Comparison of ENCODE assay signal across 10 mouse cellular contexts in the genomic region with DNA sequence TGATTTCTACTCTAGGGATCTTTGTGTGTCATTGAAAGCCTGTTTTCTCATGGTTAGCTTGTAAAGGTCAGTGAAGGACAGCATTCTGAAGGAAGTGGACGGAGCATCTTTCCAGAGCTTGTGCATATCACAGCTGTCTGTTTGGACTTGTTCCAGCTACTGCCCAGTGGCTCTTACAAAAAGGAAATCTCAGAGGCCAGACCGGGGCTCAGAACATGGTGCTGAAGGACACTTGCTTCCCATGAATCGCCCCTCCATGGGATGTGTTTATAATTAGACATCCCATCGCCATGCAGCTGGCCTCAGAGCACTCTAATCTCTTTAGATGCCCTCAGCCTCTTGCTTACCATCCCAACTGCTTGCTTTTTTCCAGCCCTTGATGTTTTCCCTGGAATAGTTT. TPM values are rescaled to one million over a fixed set of nuclear protein-coding genes. Genes with fewer than 3 reads are reported as not detected.
DNase-seq lines count a peak whose midpoint lies in the region; ATAC-seq and TF ChIP-seq lines count a peak whose summit lies in the region.
"Had no signal": no experiment of that assay in that cellular context is flagged by ENCODE, and none has a peak within 500 bp of the region (broad histone marks: within the 10 kb centered on the region; RNA-seq: fewer than 3 reads in every experiment).

No protein-coding gene starts in this region.

- no peak overlapping the region for H3K4me2 ChIP-seq in midbrain, embryonic 14.5 days (ENCODE audit: low read length)
- no peak overlapping the region for H3K4me2 ChIP-seq in midbrain, embryonic 16.5 days (ENCODE audit: low read length)
- H3K4me2 ChIP-seq in heart, postnatal 0 days (ENCODE audit: low read depth, low read length): no peak overlapping the region
- H3K4me2 ChIP-seq: liver, embryonic 13.5 days; neural tube, embryonic 13.5 days had no signal

- TF ChIP-seq EP300 in heart, postnatal 0 days (IDR thresholded peaks at IDR 0.05; ENCODE audit: low read depth): no peak

- H3K9ac ChIP-seq in midbrain, embryonic 14.5 days (replicated peaks; ENCODE audit: low read length): no peak overlapping the region
- no peak overlapping the region for H3K9ac ChIP-seq in midbrain, embryonic 16.5 days (ENCODE audit: low read depth, low read length)
- no peak overlapping the region for H3K9ac ChIP-seq in heart, postnatal 0 days (replicated peaks; ENCODE audit: low read depth, low read length)
- H3K9ac ChIP-seq: liver, embryonic 13.5 days; neural tube, embryonic 13.5 days had no signal

- no peaks in the 10 kb centered on the region for H3K9me3 ChIP-seq in midbrain, embryonic 14.5 days (ENCODE audit: control insufficient read depth, low read length)
- H3K9me3 ChIP-seq in midbrain, embryonic 16.5 days (replicated peaks; ENCODE audit: control insufficient read depth, low read length, poor library complexity, severe bottlenecking): no peaks in the 10 kb centered on the region
- no peaks in the 10 kb centered on the region for H3K9me3 ChIP-seq in heart, postnatal 0 days (replicated peaks; ENCODE audit: control insufficient read depth, low read length)
- H3K9me3 ChIP-seq: liver, embryonic 13.5 days; neural tube, embryonic 13.5 days had no signal

- no peak for ATAC-seq in midbrain, embryonic 14.5 days (ENCODE audit: low FRiP score, low TSS enrichment)
- no peak for ATAC-seq in midbrain, embryonic 16.5 days
- peak; percentile 60 for ATAC-seq in heart, postnatal 0 days (ENCODE audit: insufficient read depth, low read depth)
- ATAC-seq: Patski had no signal

- H3K4me3 ChIP-seq in midbrain, embryonic 14.5 days (replicated peaks; ENCODE audit: low read depth, low read length): no peak overlapping the region
- H3K4me3 ChIP-seq in midbrain, embryonic 16.5 days (ENCODE audit: low read depth, low read length): no peak overlapping the region
- no peak overlapping the region for H3K4me3 ChIP-seq in heart, postnatal 0 days (ENCODE audit: low read depth, low read length)
- H3K4me3 ChIP-seq: liver, embryonic 13.5 days; neural tube, embryonic 13.5 days had no signal

- no peak overlapping the region for H3K27ac ChIP-seq in midbrain, embryonic 14.5 days (replicated peaks; ENCODE audit: low read depth, low read length)
- no peak overlapping the region for H3K27ac ChIP-seq in midbrain, embryonic 16.5 days (ENCODE audit: low read length)
- H3K27ac ChIP-seq in heart, postnatal 0 days (ENCODE audit: low read depth): peak overlapping the region; percentile 58
- H3K27ac ChIP-seq: liver, embryonic 13.5 days; neural tube, embryonic 13.5 days had no signal

- no peaks in the 10 kb centered on the region for H3K4me1 ChIP-seq in midbrain, embryonic 14.5 days (ENCODE audit: control insufficient read depth, insufficient read depth, low read length)
- H3K4me1 ChIP-seq in midbrain, embryonic 16.5 days (ENCODE audit: control insufficient read depth, insufficient read depth, low read length): peaks cover 4% of the 10 kb centered on the region; the same call in 1 of the 2 replicates
- H3K4me1 ChIP-seq in heart, postnatal 0 days (ENCODE audit: control insufficient read depth, insufficient read depth): peaks cover 32% of the 10 kb centered on the region

- no peaks in the 10 kb centered on the region for H3K36me3 ChIP-seq in midbrain, embryonic 14.5 days (ENCODE audit: control insufficient read depth, insufficient read depth, low read length)
- no peaks in the 10 kb centered on the region for H3K36me3 ChIP-seq in midbrain, embryonic 16.5 days (ENCODE audit: control insufficient read depth, insufficient read depth, low read length)
- H3K36me3 ChIP-seq in heart, postnatal 0 days (replicated peaks; ENCODE audit: control insufficient read depth, insufficient read depth, low read length): no peaks in the 10 kb centered on the region
- H3K36me3 ChIP-seq: liver, embryonic 13.5 days; neural tube, embryonic 13.5 days had no signal

- no peaks in the 10 kb centered on the region for H3K27me3 ChIP-seq in midbrain, embryonic 14.5 days (ENCODE audit: control insufficient read depth, insufficient read depth, low read length)
- no peaks in the 10 kb centered on the region for H3K27me3 ChIP-seq in midbrain, embryonic 16.5 days (ENCODE audit: control insufficient read depth, insufficient read depth, low read depth, low read length)
- no peaks in the 10 kb centered on the region for H3K27me3 ChIP-seq in heart, postnatal 0 days (ENCODE audit: control insufficient read depth, insufficient read depth, low read length)
- H3K27me3 ChIP-seq: liver, embryonic 13.5 days; neural tube, embryonic 13.5 days; Patski had no signal

- TF ChIP-seq CTCF in heart, postnatal 0 days (IDR thresholded peaks at IDR 0.05; ENCODE audit: low read depth): no peak

- WGBS in midbrain, embryonic 14.5 days: 71% methylated on average over 4 of the region's 4 CpGs
- WGBS in midbrain, embryonic 16.5 days: 66% methylated on average over 4 of the region's 4 CpGs
- WGBS in heart, postnatal 0 days: 5% methylated on average over 4 of the region's 4 CpGs

- DNase-seq in midbrain, embryonic 14.5 days: peak; percentile 6
- DNase-seq in gastrocnemius, postnatal 10 days: peak; percentile 28
- peak; percentile 62 for DNase-seq in heart, postnatal 0 days (ENCODE audit: low spot score)
- DNase-seq in lung, postnatal 25 days (ENCODE audit: low spot score): peak; percentile 64
- DNase-seq in spleen, postnatal 4 days (ENCODE audit: low spot score in 2 of 2): no peak
- no peak for DNase-seq in layer of hippocampus, adult 11-12 months (ENCODE audit: low spot score)
- DNase-seq: liver, embryonic 13.5 days had no signal

RNA-seq across cellular contexts. Expression of a gene that starts 31.4 kb away (rescaled TPM):
- polyA plus RNA-seq in midbrain, embryonic 14.5 days (2014; fragmentation: Nextera tagmentation; extraction: Ambion mirVana): 28.5 and 29.3 TPM in 2 replicates
- 12.8 and 16.5 TPM in 2 replicates for polyA plus RNA-seq in midbrain, embryonic 16.5 days (2015; fragmentation: Nextera tagmentation; extraction: Ambion mirVana)
- total RNA-seq in gastrocnemius, postnatal 10 days (2021): 10 to 100 TPM; 46.5 to 52.0 TPM
- 19.2 and 20.4 TPM in 2 replicates for total RNA-seq in heart, postnatal 0 days (2014; rRNA removed; ENCODE audit: low replicate concordance)
- 6.7 and 7.7 TPM in 2 replicates for polyA plus RNA-seq in heart, postnatal 0 days (2015; fragmentation: Nextera tagmentation; extraction: Ambion mirVana)

Comparison
In these comparisons a context has a peak if more than half of its experiments do, and no peak if none do; other contexts are left out.
1. DNase-seq: peak in midbrain, embryonic 14.5 days (single experiment), gastrocnemius, postnatal 10 days (single experiment), heart, postnatal 0 days (single experiment) and lung, postnatal 25 days (single experiment); none in spleen, postnatal 4 days (0 of 2) and layer of hippocampus, adult 11-12 months (single experiment).